Comparison of ENCODE assay signal across 15 mouse cellular contexts in genomic region chr16:56645251-56645650, GRCm38 (mm10).
DNase-seq lines count a peak whose midpoint lies in the region; ATAC-seq and TF ChIP-seq lines count a peak whose summit lies in the region.
"Had no signal": no experiment of that assay in that cellular context is flagged by ENCODE, and none has a peak within 500 bp of the region (broad histone marks: within the 10 kb centered on the region; RNA-seq: fewer than 3 reads in every experiment).

No protein-coding gene starts in this region.

- no peaks in the 10 kb centered on the region for H3K9me3 ChIP-seq in hindbrain, postnatal 0 days (ENCODE audit: low read length)
- H3K9me3 ChIP-seq in hindbrain, embryonic 12.5 days (replicated peaks): no peaks in the 10 kb centered on the region

- no peaks in the 10 kb centered on the region for H3K36me3 ChIP-seq in hindbrain, postnatal 0 days (ENCODE audit: insufficient read depth, low read length)
- H3K36me3 ChIP-seq in hindbrain, embryonic 12.5 days: no peaks in the 10 kb centered on the region

- no peak for TF ChIP-seq CTCF in hindbrain, postnatal 0 days (IDR thresholded peaks at IDR 0.05; ENCODE audit: low read depth)

- DNase-seq in embryo, embryonic 11 days: peak; percentile 16
- no peak for DNase-seq in embryo, embryonic 10.5 days (ENCODE audit: low spot score)
- DNase-seq in hindbrain, postnatal 0 days (ENCODE audit: low spot score): peak; percentile 71
- peak; percentile 5 for DNase-seq in ovary, postnatal 36 days (ENCODE audit: low spot score)
- DNase-seq in ovary, postnatal 14 days (ENCODE audit: low spot score): no peak
- DNase-seq in left cerebral cortex, postnatal 10 days (ENCODE audit: extremely low spot score in 1 of 2, low spot score in 2 of 2): no peak
- DNase-seq: cerebellum, adult 9-11 months; kidney, postnatal 4 days; thymus, postnatal 36 days had no signal

- intact Hi-C loops in left cerebral cortex, postnatal 10 days (cut with DNase I): no loop called here

- 11% methylated on average over 2 of the region's 2 CpGs for WGBS in hindbrain, postnatal 0 days
- WGBS in hindbrain, embryonic 12.5 days: 46% methylated on average over 2 of the region's 2 CpGs

- H3K27me3 ChIP-seq in hindbrain, postnatal 0 days (ENCODE audit: insufficient read depth, low read length): no peaks in the 10 kb centered on the region
- no peaks in the 10 kb centered on the region for H3K27me3 ChIP-seq in hindbrain, embryonic 12.5 days

- no peak overlapping the region for H3K27ac ChIP-seq in hindbrain, postnatal 0 days
- H3K27ac ChIP-seq in hindbrain, embryonic 12.5 days: no peak overlapping the region
- H3K27ac ChIP-seq: stomach, postnatal 0 days had no signal

- ATAC-seq in hindbrain, postnatal 0 days: 0 out of 2 replicates have a peak, but pooled peaks have one; percentile 56
- no peak for ATAC-seq in hindbrain, embryonic 12.5 days (ENCODE audit: low FRiP score)
- ATAC-seq in granulocyte monocyte progenitor cell, adult 5-6 weeks (replicated peaks; ENCODE audit: poor library complexity, severe bottlenecking): no peak
- ATAC-seq: forebrain, embryonic 16.5 days had no signal

- H3K4me3 ChIP-seq in hindbrain, postnatal 0 days (ENCODE audit: low read length): no peak overlapping the region
- no peak overlapping the region for H3K4me3 ChIP-seq in hindbrain, embryonic 12.5 days
- H3K4me3 ChIP-seq: myocyte had no signal

- no peaks in the 10 kb centered on the region for H3K4me1 ChIP-seq in hindbrain, postnatal 0 days (ENCODE audit: insufficient read depth, low read length)
- H3K4me1 ChIP-seq in hindbrain, embryonic 12.5 days: no peaks in the 10 kb centered on the region

- H3K9ac ChIP-seq in hindbrain, postnatal 0 days (replicated peaks; ENCODE audit: low read length): no peak overlapping the region
- no peak overlapping the region for H3K9ac ChIP-seq in hindbrain, embryonic 12.5 days

- H3K4me2 ChIP-seq in hindbrain, postnatal 0 days (ENCODE audit: low read depth, low read length): no peak overlapping the region
- no peak overlapping the region for H3K4me2 ChIP-seq in hindbrain, embryonic 12.5 days (replicated peaks)
- H3K4me2 ChIP-seq: liver, embryonic 11.5 days had no signal

Comparison
In these comparisons a context has a peak if more than half of its experiments do, and no peak if none do; other contexts are left out.
1. DNase-seq: peak in embryo, embryonic 11 days (single experiment), hindbrain, postnatal 0 days (single experiment) and ovary, postnatal 36 days (single experiment); none in embryo, embryonic 10.5 days (single experiment), ovary, postnatal 14 days (single experiment) and left cerebral cortex, postnatal 10 days (0 of 2).